Mouse (Mus musculus): ENCODE results near the gene Olfr330. TPM values are rescaled to one million over a fixed set of nuclear protein-coding genes. Genes with fewer than 3 reads are reported as not detected.

The Olfr330 gene
- polyA plus RNA-seq, 1 experiment from 2014 or later, result not detected

Other genes starting within 250 kb of the Olfr330 start
- gene Zfp692, start 227.8 kb downstream of the Olfr330 start, polyA plus RNA-seq (2015; fragmentation: Nextera tagmentation; extraction: Ambion mirVana), result 30.5 and 32.5 TPM in 2 replicates
- gene Zfp672, start 204.5 kb downstream of the Olfr330 start, polyA plus RNA-seq (2015; fragmentation: Nextera tagmentation; extraction: Ambion mirVana), result 40.6 and 42.7 TPM in 2 replicates
- 53.4 and 55.8 TPM in 2 replicates for gene Sh3bp5l, start 204.1 kb downstream of the Olfr330 start, polyA plus RNA-seq (2015; fragmentation: Nextera tagmentation; extraction: Ambion mirVana)
- gene Lypd8, start 155.8 kb downstream of the Olfr330 start, polyA plus RNA-seq (2015; fragmentation: Nextera tagmentation; extraction: Ambion mirVana), result 0.31 TPM in 1 of 2 replicates, not detected in the other
- not detected in 2 replicates for gene 1810065E05Rik, start 113.7 kb downstream of the Olfr330 start, polyA plus RNA-seq (2015; fragmentation: Nextera tagmentation; extraction: Ambion mirVana)
- gene Gm12253, start 102.3 kb downstream of the Olfr330 start, polyA plus RNA-seq (2015; fragmentation: Nextera tagmentation; extraction: Ambion mirVana), result not detected in 2 replicates
- not detected in 2 replicates for gene Lypd9, start 81.9 kb downstream of the Olfr330 start, polyA plus RNA-seq (2015; fragmentation: Nextera tagmentation; extraction: Ambion mirVana)
- gene Olfr30, start 72.6 kb downstream of the Olfr330 start, polyA plus RNA-seq (2015; fragmentation: Nextera tagmentation; extraction: Ambion mirVana), result not detected in 2 replicates
- not detected in 2 replicates for gene Olfr332, start 42.3 kb downstream of the Olfr330 start, polyA plus RNA-seq (2015; fragmentation: Nextera tagmentation; extraction: Ambion mirVana)
- gene Olfr331, start 32.3 kb downstream of the Olfr330 start, polyA plus RNA-seq (2015; fragmentation: Nextera tagmentation; extraction: Ambion mirVana), result not detected in 2 replicates
- not detected in 2 replicates for gene Olfr329-ps, start 11.6 kb upstream of the Olfr330 start, polyA plus RNA-seq (2015; fragmentation: Nextera tagmentation; extraction: Ambion mirVana)
- gene Olfr328, start 20.8 kb upstream of the Olfr330 start, polyA plus RNA-seq (2015; fragmentation: Nextera tagmentation; extraction: Ambion mirVana), result 0.06 and 0.12 TPM in 2 replicates
- not detected in 2 replicates for gene Olfr224, start 35.7 kb upstream of the Olfr330 start, polyA plus RNA-seq (2015; fragmentation: Nextera tagmentation; extraction: Ambion mirVana)
- not detected in 2 replicates for gene Olfr325, start 42.9 kb upstream of the Olfr330 start, polyA plus RNA-seq (2015; fragmentation: Nextera tagmentation; extraction: Ambion mirVana)
- gene Olfr324, start 60.3 kb upstream of the Olfr330 start, polyA plus RNA-seq (2015; fragmentation: Nextera tagmentation; extraction: Ambion mirVana), result not detected in 2 replicates
- not detected in 2 replicates for gene 2210407C18Rik, start 81.2 kb upstream of the Olfr330 start, polyA plus RNA-seq (2015; fragmentation: Nextera tagmentation; extraction: Ambion mirVana)
- not detected in 2 replicates for gene Olfr323, start 95.7 kb upstream of the Olfr330 start, polyA plus RNA-seq (2015; fragmentation: Nextera tagmentation; extraction: Ambion mirVana)
- 0.10 and 0.13 TPM in 2 replicates for gene Trim58, start 105.6 kb upstream of the Olfr330 start, polyA plus RNA-seq (2015; fragmentation: Nextera tagmentation; extraction: Ambion mirVana)
- gene Olfr322, start 123.9 kb upstream of the Olfr330 start, polyA plus RNA-seq (2015; fragmentation: Nextera tagmentation; extraction: Ambion mirVana), result 0.11 TPM in 1 of 2 replicates, not detected in the other
- not detected in 2 replicates for gene Olfr320, start 146.3 kb upstream of the Olfr330 start, polyA plus RNA-seq (2015; fragmentation: Nextera tagmentation; extraction: Ambion mirVana)
- not detected in 2 replicates for gene Olfr319, start 164.3 kb upstream of the Olfr330 start, polyA plus RNA-seq (2015; fragmentation: Nextera tagmentation; extraction: Ambion mirVana)
- not detected in 2 replicates for gene Olfr318, start 189.2 kb upstream of the Olfr330 start, polyA plus RNA-seq (2015; fragmentation: Nextera tagmentation; extraction: Ambion mirVana)
- 0.08 and 0.44 TPM in 2 replicates for gene Olfr317, start 204.4 kb upstream of the Olfr330 start, polyA plus RNA-seq (2015; fragmentation: Nextera tagmentation; extraction: Ambion mirVana)
- not detected in 2 replicates for gene Olfr316, start 217.9 kb upstream of the Olfr330 start, polyA plus RNA-seq (2015; fragmentation: Nextera tagmentation; extraction: Ambion mirVana)
- gene Olfr315, start 238.4 kb upstream of the Olfr330 start, polyA plus RNA-seq (2015; fragmentation: Nextera tagmentation; extraction: Ambion mirVana), result not detected in 2 replicates
- gene Olfr314, start 248.1 kb upstream of the Olfr330 start, polyA plus RNA-seq (2015; fragmentation: Nextera tagmentation; extraction: Ambion mirVana), result not detected in 2 replicates

Measured in midbrain, embryonic 15.5 days (tissue).